Mouse (Mus musculus): ENCODE results near the gene Atad5.
A peak's percentile ranks its signal among the peaks of the same experiment; 100 is the strongest.
"Not testable (repeated sequence)": the region's sequence is repeated elsewhere in the genome, so short reads cannot be mapped to it uniquely, and the experiment has no call there.

Atad5 gene

GRCm38 (mm10) chr11:80148974-80149373 lies 59.8 kb downstream of the Atad5 start:
- DNase-seq (ENCODE audit: low spot score in 2 of 2) = not testable (repeated sequence)

DNA sequence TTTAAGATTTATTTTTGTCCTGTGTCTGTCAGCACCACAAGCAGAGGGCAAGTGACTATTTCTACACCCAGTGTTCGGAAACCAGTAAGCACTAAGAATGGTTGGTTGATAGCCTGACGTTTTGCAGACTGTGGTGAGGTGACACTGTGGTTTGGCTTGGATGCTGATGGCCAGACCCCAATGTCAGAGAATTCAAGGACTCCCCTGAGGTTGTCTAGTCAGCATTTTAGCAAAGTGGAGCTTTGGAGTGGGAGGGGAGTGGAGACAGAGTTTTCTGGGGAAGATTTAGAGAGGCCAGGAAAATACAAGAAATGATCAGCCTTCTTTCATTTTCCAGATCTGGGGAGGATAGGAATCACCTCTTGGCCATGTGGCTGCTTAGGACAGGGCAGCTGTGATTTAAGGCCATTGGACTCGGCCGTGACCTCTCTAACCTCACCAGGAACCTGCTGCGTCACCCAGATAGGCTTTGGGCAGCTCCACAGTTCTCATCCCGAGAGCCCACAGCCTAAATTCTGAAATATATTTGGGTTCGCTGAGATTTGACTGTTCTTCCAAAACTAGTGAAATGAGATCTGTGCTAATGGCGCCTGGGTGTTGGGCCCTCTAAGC lies 60.3 kb downstream of the Atad5 start:
- no peak for DNase-seq (ENCODE audit: low spot score in 2 of 2)

GRCm38 (mm10) chr11:80150566-80150965 lies 61.4 kb downstream of the Atad5 start:
- DNase-seq (ENCODE audit: low spot score in 2 of 2) = no peak

DNA sequence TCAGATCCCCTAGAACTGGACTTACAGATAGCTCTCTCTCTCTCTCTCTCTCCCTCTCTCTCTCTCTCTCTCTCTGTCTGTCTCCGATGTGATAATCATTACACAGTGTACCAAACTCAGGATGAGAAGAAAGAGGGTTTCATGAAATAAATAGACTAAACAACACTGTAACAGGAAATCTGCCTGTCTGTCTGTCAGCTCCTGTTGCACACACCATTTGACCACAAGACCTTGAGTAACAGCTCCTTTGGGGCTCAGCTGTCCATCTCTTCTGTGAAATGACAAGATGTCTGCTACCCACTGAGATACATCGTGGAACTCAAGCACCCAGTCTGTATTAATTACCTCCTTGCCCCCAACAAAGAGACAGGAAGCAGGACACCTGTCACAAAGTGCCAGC lies 62.3 kb downstream of the Atad5 start:
- DNase-seq (ENCODE audit: low spot score in 2 of 2) = no peak

- DNase-seq (ENCODE audit: low spot score in 2 of 2) = peak in 1 of 2 experiments; percentile 69
Measured at GRCm38 (mm10) chr11:80152376-80152775, 63.2 kb downstream of the Atad5 start.

DNA sequence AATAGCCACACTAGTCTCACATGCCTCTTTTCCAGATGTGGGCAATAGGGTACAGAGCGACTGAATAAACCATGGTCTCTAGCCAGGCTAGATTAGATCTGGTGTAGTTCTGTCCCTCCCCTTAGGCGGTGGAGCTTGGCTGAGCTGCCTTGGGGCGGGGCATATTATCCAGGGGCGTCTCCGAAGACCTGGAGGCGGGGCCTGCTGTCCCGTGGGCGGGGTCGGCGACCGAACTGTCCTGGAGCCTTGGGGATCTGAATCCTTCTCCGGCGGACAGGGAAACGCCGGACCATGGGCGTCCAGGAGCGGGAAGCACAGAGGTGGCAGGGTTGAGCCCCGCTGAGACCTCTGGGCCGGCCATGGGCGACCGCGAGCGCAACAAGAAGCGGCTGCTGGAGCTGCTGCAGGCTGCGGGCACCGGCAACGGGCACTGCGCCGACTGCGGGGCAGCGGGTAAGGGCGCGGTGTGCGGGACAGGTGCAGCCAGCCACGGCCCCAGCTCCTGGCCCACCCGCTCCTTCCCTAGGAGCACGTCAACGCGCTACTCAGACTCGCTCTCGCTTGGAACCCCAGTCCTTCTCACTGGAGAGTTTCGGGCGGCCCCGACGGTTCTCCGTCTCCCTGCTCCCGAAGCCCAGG lies 64.8 kb downstream of the Atad5 start, which contains the start of gene Adap2:
Gene Adap2, plus strand, starts transcription at position 249 of the 639 bp plus-strand sequence.
- peak; percentile 93 to 94 for DNase-seq (ENCODE audit: low spot score in 2 of 2)

DNA sequence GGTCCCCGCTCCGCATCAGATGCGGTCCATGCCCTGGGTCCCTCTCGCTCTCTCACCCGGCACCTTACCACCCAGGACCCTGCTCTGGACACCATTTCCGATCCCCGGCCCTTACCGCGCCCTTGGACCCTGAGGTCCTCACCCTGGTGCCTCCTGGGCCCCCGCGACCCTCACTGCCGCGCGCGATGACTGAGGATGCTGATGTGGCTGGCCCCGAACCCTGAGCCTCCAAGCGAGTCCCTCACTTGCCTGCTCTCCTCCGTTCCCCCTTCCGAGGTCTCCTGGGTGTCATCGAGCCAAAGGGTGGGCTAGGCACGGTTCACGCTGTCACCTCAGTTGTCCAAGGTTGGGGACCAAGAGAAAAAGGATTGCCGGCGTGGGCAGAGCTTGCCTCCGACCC lies 65.3 kb downstream of the Atad5 start:
- no peak for DNase-seq (ENCODE audit: low spot score in 2 of 2)

DNA sequence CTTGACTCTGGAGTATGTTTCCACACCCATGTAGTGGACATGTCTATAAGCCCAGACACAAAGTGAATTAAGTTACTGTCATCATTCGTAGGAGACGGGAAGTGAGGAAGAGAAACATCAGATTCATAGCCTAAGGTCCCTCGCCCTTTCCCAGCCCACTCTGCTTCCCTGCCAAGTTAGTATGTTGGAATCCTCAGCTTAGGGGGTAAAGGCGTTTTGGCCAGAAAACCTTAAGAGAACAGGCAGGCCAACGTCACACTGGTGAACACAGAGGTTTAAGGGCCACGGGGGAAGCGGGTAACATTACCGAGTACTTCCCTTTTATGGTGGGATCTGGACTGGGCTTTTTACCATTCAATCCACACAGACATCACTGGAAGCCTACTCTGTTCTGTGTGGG lies 66.3 kb downstream of the Atad5 start:
- DNase-seq (ENCODE audit: low spot score in 2 of 2) = no peak

DNA sequence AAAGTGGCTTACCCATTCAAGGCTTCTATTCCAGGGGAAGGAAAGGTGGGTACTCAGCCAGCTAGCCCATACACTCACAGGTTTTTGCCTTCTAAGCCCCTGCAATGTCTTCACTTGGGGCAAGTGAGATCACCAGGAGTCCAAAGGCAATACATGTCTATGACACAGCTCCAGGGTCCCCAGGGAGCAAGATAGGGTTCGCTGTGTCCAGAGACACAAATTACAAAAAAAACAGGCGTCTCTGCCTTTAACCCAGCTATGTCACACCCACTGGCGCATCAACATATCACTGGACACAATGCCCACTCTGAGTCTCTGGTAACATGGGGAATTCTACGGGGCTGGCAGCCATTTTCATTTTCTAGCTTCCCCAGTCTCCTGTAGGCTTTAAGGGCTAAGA lies 66.8 kb downstream of the Atad5 start:
- DNase-seq (ENCODE audit: low spot score in 2 of 2) = no peak

DNA sequence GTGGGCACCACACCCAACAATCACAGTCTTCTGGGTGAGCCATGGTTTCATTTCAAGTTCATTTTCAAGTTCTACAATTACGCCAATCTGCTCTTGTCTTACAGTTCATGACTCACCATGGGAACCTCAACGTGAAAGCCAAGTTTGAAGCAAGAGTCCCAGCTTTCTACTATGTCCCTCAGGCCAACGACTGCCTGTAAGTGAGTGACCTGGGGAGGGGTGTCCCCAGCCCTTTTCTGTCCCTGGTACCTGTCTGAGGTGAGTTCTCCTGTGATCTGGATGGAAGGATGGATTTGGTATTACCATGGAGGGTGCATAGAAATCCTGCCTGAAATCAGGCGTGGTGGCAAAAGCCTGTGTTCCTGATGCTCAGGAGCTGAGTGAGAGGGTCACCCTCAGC lies 67.6 kb downstream of the Atad5 start:
- no peak for DNase-seq (ENCODE audit: low spot score in 2 of 2)

DNA sequence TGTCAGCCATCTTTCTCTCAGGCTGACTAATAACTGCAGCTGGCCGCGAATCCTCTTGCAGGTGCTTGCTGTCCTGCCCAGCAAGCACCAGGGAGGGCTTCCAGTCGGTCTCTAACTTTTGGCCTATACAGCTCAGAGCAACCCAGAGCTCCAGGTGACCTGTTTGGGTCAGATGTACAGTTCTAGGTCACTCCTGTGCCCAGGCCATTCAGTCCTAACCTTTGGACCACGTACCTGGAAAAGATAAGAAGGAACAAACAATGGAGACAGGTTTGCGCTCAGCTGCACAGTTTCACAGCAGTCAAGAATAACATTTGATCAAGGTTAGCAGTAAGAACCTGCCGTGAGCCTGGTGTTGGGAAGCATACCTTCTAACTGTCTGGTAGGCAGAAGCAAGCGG lies 69.8 kb downstream of the Atad5 start:
- DNase-seq (ENCODE audit: low spot score in 2 of 2) = no peak

- DNase-seq (ENCODE audit: low spot score in 2 of 2) = no peak
Measured at GRCm38 (mm10) chr11:80161041-80161440, 71.8 kb downstream of the Atad5 start.

- no peak for DNase-seq (ENCODE audit: low spot score in 2 of 2)
Measured at GRCm38 (mm10) chr11:80163362-80164116, 74.3 kb downstream of the Atad5 start.

DNA sequence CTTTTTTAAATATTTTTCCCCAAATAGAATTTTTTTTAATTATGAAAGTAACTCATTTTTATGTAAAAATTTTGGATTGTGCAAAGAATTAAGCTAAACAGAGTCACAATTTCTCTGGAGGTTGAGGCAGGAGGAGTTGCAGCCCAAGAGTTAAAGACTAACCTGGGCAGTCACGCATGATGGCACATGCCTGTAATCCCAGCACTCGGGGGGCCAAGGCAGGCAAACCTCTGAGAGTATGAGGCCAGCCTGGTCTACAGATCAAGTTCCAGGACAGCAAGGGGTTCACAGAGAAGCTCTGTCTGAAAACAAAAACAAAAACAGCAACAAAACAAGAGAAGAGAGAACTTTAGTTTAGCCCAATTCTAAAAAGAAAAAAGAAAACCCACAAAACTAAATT lies 75.0 kb downstream of the Atad5 start:
- DNase-seq (ENCODE audit: low spot score in 2 of 2) = no peak

DNA sequence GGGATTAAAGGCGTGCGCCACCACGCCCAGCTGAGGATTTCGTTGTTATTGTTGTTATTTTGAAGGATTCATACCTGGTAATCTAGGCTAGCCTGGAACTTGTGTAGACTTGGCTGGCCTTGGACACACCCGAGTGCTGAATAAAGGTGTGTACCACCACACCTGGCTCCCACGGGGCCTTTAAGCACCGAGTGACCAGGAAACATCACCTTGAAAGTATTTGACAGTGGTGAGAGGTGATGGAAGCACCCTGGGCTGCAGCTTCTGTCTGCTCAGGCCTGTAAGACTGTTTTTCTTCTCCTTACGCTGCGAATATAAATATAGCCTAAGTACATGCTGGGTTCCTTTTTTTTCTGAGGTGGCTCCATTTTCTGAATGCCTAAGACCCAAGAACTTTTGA lies 78.9 kb downstream of the Atad5 start:
- DNase-seq (ENCODE audit: low spot score in 2 of 2) = no peak

DNA sequence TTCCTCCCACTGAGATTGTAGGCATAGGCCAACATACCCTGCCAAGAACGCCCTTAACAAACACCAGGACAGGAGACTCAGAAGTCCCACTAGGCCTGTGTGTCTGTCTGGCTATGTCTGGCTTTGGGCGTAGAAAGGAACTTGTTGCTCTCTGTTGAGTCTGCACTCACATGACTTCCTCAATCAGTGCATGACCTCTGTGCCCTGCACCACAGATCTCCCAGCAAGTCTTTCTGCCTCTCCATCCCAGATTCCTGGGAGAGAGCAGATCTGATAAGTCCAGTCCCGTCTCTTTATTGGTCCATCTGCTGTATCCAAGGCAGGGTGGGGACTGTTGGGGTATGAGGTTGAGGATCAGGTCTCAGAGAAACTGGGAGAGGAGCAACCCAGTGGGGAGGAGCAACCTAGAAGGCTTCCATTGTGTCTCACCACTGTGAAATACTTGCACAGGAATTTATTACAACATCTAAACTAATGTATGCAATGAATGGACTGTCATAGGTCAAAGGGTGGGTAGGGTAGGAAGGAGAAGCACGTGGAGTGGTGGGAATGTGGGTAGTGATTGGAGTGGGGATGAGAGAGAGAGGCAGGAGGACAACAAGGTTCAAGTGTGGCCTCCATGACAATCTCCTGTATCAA lies 79.5 kb downstream of the Atad5 start:
- peak in 1 of 2 experiments; percentile 54 for DNase-seq (ENCODE audit: low spot score in 2 of 2)

DNA sequence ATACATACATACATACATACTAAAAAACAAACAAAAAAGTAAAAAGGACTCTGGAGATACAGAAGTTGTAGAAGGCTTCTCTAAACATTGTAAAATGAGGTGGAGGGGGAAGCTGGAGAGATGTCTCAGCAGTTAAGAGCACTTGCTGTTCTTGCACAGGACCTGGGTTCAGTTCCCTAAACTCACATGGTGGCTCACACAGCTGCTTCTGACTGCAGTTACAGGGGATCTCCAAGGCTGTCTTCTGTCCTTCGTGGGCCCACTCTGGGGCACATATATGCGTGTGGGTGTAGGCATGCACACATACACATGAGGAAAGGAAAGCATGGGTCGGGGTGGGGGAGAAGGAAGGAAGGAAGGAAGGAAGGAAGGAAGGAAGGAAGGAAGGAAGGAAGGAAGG lies 80.4 kb downstream of the Atad5 start:
- DNase-seq (ENCODE audit: low spot score in 2 of 2) = no peak

DNA sequence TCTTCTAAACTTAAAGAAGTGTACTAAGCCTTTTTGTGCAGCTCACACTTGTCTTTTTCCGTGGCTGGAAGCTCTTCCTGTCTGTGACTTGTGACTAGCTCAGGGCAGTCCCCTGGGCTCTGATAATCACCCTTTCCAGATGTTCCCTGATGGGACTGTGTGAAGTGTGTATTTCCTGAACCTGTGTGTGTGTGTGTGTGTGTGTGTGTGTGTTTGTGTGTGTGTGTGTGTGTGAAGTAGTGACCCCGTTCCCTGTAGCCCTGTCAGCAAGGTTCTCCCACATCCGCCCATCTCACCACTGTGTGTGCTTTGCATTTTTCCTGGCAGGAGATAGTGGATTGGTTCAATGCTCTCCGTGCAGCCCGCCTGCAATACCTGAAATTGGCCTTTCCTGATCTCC lies 81.2 kb downstream of the Atad5 start:
- no peak for DNase-seq (ENCODE audit: low spot score in 2 of 2)

- DNase-seq (ENCODE audit: low spot score in 2 of 2) = peak in 1 of 2 experiments; percentile 53
Measured at GRCm38 (mm10) chr11:80171884-80172283, 82.7 kb downstream of the Atad5 start.

DNA sequence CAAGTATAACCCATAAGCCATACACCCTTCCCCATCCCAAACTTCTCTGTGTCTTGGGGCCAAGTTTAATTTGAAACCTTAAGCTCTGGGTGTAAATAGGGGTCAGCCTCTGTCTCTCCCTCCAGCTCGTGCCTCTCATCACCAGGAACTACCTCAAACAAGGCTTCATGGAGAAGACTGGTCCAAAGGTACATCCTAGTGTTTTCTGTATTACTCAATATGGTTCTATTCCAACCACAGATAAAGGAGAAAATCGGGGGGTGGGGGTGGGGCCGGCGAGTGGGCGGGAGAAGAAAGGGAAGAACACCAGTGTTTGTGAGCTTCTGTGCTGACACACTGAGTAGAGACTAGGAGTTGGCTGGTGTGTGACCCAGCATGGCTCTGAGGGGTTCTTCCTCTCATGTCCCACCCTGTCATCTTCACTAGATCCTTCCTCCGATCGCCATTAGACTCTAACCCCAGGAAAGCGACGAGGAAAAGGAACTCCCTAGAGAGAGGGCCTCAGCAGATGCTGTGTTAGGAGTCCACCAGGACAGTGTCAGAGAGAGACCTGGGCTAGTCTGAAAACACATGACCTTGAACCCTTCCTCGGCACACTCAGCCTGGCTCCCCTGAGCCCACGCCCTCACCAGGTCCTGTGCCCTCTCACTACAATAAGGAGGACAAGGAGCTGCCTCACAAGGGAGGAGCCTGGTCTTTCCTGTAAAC lies 84.9 kb downstream of the Atad5 start:
- DNase-seq (ENCODE audit: low spot score in 2 of 2) = no peak

DNA sequence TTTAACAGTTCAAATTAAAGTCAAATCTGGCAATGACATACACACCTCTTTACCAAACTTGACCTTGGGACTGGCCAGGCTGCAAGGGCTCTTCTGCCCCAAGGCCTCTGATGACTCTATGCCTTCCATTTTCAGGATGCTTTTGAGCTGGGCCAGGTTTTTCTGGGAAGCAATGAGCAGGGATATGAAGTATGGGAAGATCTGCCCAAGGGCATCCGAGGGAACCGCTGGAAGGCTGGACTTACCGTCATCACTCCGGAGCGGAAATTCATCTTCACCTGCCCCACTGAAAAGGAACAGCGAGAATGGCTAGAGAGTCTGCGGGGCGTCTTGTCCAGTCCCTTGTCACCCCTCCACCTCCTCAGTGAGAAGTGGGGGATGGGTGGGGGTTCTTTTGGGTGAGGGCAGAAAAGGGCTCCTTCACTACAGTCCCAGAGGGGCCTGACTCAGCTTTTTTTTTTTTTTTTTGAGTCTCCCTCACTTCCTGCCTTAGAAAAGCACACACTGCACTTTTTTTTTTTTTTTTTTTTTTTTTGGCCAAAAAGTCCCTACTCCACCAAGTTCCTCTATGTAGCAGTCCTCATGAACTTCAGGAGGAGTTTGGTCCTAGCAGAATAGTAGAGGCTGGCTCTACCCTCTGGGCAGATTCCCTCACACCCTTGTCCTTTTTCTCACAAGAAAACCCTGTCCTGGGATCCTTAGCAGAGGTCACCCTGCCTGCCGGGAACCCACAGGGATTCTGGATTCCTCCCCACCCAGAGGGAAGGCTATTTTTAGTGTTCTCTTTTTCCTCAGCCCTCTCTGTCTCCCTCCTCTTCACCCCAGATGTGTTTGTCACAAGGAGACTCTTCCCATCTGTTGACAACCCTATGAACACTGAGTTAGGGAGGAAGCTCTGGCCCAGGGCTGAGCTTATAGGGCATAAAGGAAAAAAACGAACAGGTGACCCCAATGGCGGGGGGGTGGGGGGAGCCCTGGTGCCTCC lies 88.0 kb downstream of the Atad5 start:
- DNase-seq (ENCODE audit: low spot score in 2 of 2) = peak in 1 of 2 experiments; percentile 69
